Mouse (Mus musculus) megakaryocyte progenitor cell, adult 5-6 weeks (primary cell): ENCODE measurements around the gene Syt8. TPM values are rescaled to one million over a fixed set of nuclear protein-coding genes. Genes with fewer than 3 reads are reported as not detected.
A peak's percentile ranks its signal among the peaks of the same experiment; 100 is the strongest.
"Not testable (repeated sequence)": the region's sequence is repeated elsewhere in the genome, so short reads cannot be mapped to it uniquely, and the experiment has no call there.

Source experiments
- ATAC-seq: replicated peaks from 2 replicates; pipeline ENCODE4 v1.8.0; 2016; ENCODE audit warnings: mild to moderate bottlenecking, moderate TSS enrichment, inconsistent platforms; ENCODE audit not compliant: poor library complexity
- total RNA-seq, 2 experiments: library from RNA; stranded (forward) in 1 of 2; stranded (reverse) in 1 of 2; fragments of 157-497, 149-512 nt in 1 of 2; fragments of 200-1000 nt in 1 of 2; gene quantifications; 2 replicates each; pipeline versions ENCODE4 v1.2.3 to v1.2.4; 2015 to 2017

The Syt8 gene
- total RNA-seq (2015) (not detected in 2 replicates), total RNA-seq (2017) (not detected in 2 replicates)

GRCm38 (mm10) chr7:142434137-142434865 lies at the start of gene Syt8:
TSS of gene Syt8 (plus strand) at chr7:142434850.
- ATAC-seq = no peak

- ATAC-seq = no peak
Measured at GRCm38 (mm10) chr7:142385742-142386403, 48.8 kb upstream of the Syt8 start.

- no peak for ATAC-seq
Measured at GRCm38 (mm10) chr7:142386621-142387201, 47.9 kb upstream of the Syt8 start.

GRCm38 (mm10) chr7:142387419-142388148 lies 47.1 kb upstream of the Syt8 start, which contains the start of gene Ctsd:
TSS of gene Ctsd (minus strand) at chr7:142388038.
- ATAC-seq = peak; percentile 70

- ATAC-seq = no peak
Measured at GRCm38 (mm10) chr7:142388198-142388597, 46.5 kb upstream of the Syt8 start.

- no peak for ATAC-seq
Measured at GRCm38 (mm10) chr7:142388740-142389139, 45.9 kb upstream of the Syt8 start.

GRCm38 (mm10) chr7:142389961-142390650 lies 44.5 kb upstream of the Syt8 start:
- ATAC-seq = peak; percentile 21

GRCm38 (mm10) chr7:142391108-142391507 lies 43.5 kb upstream of the Syt8 start:
- no peak for ATAC-seq

- ATAC-seq = no peak
Measured at GRCm38 (mm10) chr7:142391609-142392008, 43.0 kb upstream of the Syt8 start.

- ATAC-seq = peak; percentile 54
Measured at GRCm38 (mm10) chr7:142393191-142393590, 41.5 kb upstream of the Syt8 start.

GRCm38 (mm10) chr7:142394261-142395190 lies 40.1 kb upstream of the Syt8 start:
- ATAC-seq = peak; percentile 12; the same call in 1 of the 2 replicates

GRCm38 (mm10) chr7:142395472-142395871 lies 39.2 kb upstream of the Syt8 start:
- ATAC-seq = no peak

- ATAC-seq = no peak
Measured at GRCm38 (mm10) chr7:142396611-142397010, 38.0 kb upstream of the Syt8 start.

- peak; percentile 35 for ATAC-seq
Measured at GRCm38 (mm10) chr7:142398052-142398451, 36.6 kb upstream of the Syt8 start.

GRCm38 (mm10) chr7:142399250-142399649 lies 35.4 kb upstream of the Syt8 start:
- peak; percentile 51 for ATAC-seq

GRCm38 (mm10) chr7:142400112-142400749 lies 34.4 kb upstream of the Syt8 start:
- no peak for ATAC-seq

- no peak for ATAC-seq
Measured at GRCm38 (mm10) chr7:142400750-142401142, 33.9 kb upstream of the Syt8 start.

- peak; percentile 71 for ATAC-seq
Measured at GRCm38 (mm10) chr7:142403591-142403990, 31.1 kb upstream of the Syt8 start.

- not testable (repeated sequence) for ATAC-seq
Measured at GRCm38 (mm10) chr7:142405134-142405533, 29.5 kb upstream of the Syt8 start.
